Mouse (Mus musculus): Measurements from ENCODE around the gene Plch2. TPM values are rescaled to one million over a fixed set of nuclear protein-coding genes. Genes with fewer than 3 reads are reported as not detected.
A peak's percentile ranks its signal among the peaks of the same experiment; 100 is the strongest.

The Plch2 gene
- polyA plus RNA-seq, 1 experiment from 2014 or later: 0.43 TPM

GRCm38 (mm10) chr4:154963190-154963836, 93.3 kb downstream of the Plch2 start:
- Histone ChIP-seq H3K4me3 (peak overlapping the region; percentile 91), H3K4me1 (replicated peaks) (peaks cover 66% of the 10 kb centered on the region), H3K27me3 (peaks cover 51% of the 10 kb centered on the region), H3K4me2 (peak overlapping the region; percentile 78), H3K36me3 (peaks cover 6% of the 10 kb centered on the region; the same call in 1 of the 2 replicates), H3K9ac (peak overlapping the region; percentile 87; the same call in 1 of the 2 replicates), H3K27ac (no peak overlapping the region), H3K9me3 (replicated peaks) (no peaks in the 10 kb centered on the region)
- ATAC-seq (replicated peaks; ENCODE audit: insufficient number of reproducible peaks, insufficient read depth, low FRiP score, low read depth): no peak
- WGBS: 37% methylated on average over 11 of the region's 11 CpGs

- ATAC-seq (replicated peaks; ENCODE audit: insufficient number of reproducible peaks, insufficient read depth, low FRiP score, low read depth): no peak
- no peak overlapping the region for H3K4me2 ChIP-seq
- peaks cover 57% of the 10 kb centered on the region for H3K27me3 ChIP-seq
- peaks cover 6% of the 10 kb centered on the region; the same call in 1 of the 2 replicates for H3K36me3 ChIP-seq
- H3K4me1 ChIP-seq (replicated peaks): peaks cover 68% of the 10 kb centered on the region
- WGBS: 82% methylated on average over 7 of the region's 7 CpGs
- H3K27ac ChIP-seq: no peak overlapping the region
- H3K9me3 ChIP-seq (replicated peaks): no peaks in the 10 kb centered on the region
- no peak overlapping the region for H3K9ac ChIP-seq
- no peak overlapping the region for H3K4me3 ChIP-seq
Observed at GRCm38 (mm10) chr4:154962683-154963082, 93.9 kb downstream of the Plch2 start.

GRCm38 (mm10) chr4:154961911-154962310, 94.7 kb downstream of the Plch2 start:
- Histone ChIP-seq H3K4me2 (peak overlapping the region; percentile 91), H3K4me1 (replicated peaks) (peaks cover 62% of the 10 kb centered on the region), H3K27me3 (peaks cover 65% of the 10 kb centered on the region), H3K9ac (no peak overlapping the region), H3K4me3 (peak overlapping the region; percentile 49; the same call in 1 of the 2 replicates), H3K9me3 (replicated peaks) (no peaks in the 10 kb centered on the region), H3K36me3 (peaks cover 6% of the 10 kb centered on the region; the same call in 1 of the 2 replicates), H3K27ac (no peak overlapping the region)
- WGBS: 41% methylated on average over 13 of the region's 13 CpGs
- ATAC-seq (replicated peaks; ENCODE audit: insufficient number of reproducible peaks, insufficient read depth, low FRiP score, low read depth): no peak

- no peak for ATAC-seq (replicated peaks; ENCODE audit: insufficient number of reproducible peaks, insufficient read depth, low FRiP score, low read depth)
- H3K27me3 ChIP-seq: peaks cover 70% of the 10 kb centered on the region
- no peaks in the 10 kb centered on the region for H3K9me3 ChIP-seq (replicated peaks)
- peaks cover 56% of the 10 kb centered on the region for H3K4me1 ChIP-seq (replicated peaks)
- peak overlapping the region; percentile 49 for H3K4me3 ChIP-seq
- peak overlapping the region; percentile 48 for H3K9ac ChIP-seq
- H3K36me3 ChIP-seq: peaks cover 1% of the 10 kb centered on the region; the same call in 1 of the 2 replicates
- no peak overlapping the region for H3K27ac ChIP-seq
- WGBS: under 1% methylated on average over 46 of the region's 47 CpGs
- peak overlapping the region; percentile 91 for H3K4me2 ChIP-seq
Observed at GRCm38 (mm10) chr4:154961226-154961738, 95.3 kb downstream of the Plch2 start.

GRCm38 (mm10) chr4:154960690-154961225, 95.8 kb downstream of the Plch2 start, which contains the start of gene Hes5:
Gene Hes5 (plus strand): TSS chr4:154960923.
- Histone ChIP-seq H3K4me1 (replicated peaks) (peaks cover 51% of the 10 kb centered on the region), H3K9me3 (replicated peaks) (no peaks in the 10 kb centered on the region), H3K9ac (peak within 1 kb of the TSS; percentile 48), H3K27me3 (peaks cover 75% of the 10 kb centered on the region), H3K36me3 (no peaks in the 10 kb centered on the region), H3K4me3 (peak within 1 kb of the TSS; percentile 49), H3K27ac (no peak within 1 kb of the TSS), H3K4me2 (peak within 1 kb of the TSS; percentile 91)
- under 1% methylated on average over 65 of the region's 65 CpGs for WGBS
- no peak for ATAC-seq (replicated peaks; ENCODE audit: insufficient number of reproducible peaks, insufficient read depth, low FRiP score, low read depth)

GRCm38 (mm10) chr4:154960021-154960689, 96.4 kb downstream of the Plch2 start:
- H3K4me2 ChIP-seq: peak overlapping the region; percentile 91
- no peak for ATAC-seq (replicated peaks; ENCODE audit: insufficient number of reproducible peaks, insufficient read depth, low FRiP score, low read depth)
- WGBS: 27% methylated on average over 20 of the region's 20 CpGs
- H3K36me3 ChIP-seq: no peaks in the 10 kb centered on the region
- H3K27me3 ChIP-seq: peaks cover 80% of the 10 kb centered on the region
- peak overlapping the region; percentile 48; the same call in 1 of the 2 replicates for H3K9ac ChIP-seq
- peaks cover 45% of the 10 kb centered on the region for H3K4me1 ChIP-seq (replicated peaks)
- peak overlapping the region; percentile 49 for H3K4me3 ChIP-seq
- no peaks in the 10 kb centered on the region for H3K9me3 ChIP-seq (replicated peaks)
- H3K27ac ChIP-seq: no peak overlapping the region

- Histone ChIP-seq H3K27ac (no peak overlapping the region), H3K4me2 (peak overlapping the region; percentile 53; the same call in 1 of the 2 replicates), H3K9ac (no peak overlapping the region), H3K27me3 (peaks cover 95% of the 10 kb centered on the region), H3K4me3 (peak overlapping the region; percentile 26; the same call in 1 of the 2 replicates), H3K9me3 (replicated peaks) (no peaks in the 10 kb centered on the region), H3K4me1 (replicated peaks) (peaks cover 38% of the 10 kb centered on the region), H3K36me3 (no peaks in the 10 kb centered on the region)
- 16% methylated on average over 8 of the region's 8 CpGs for WGBS
- no peak for ATAC-seq (replicated peaks; ENCODE audit: insufficient number of reproducible peaks, insufficient read depth, low FRiP score, low read depth)
Observed at GRCm38 (mm10) chr4:154958621-154959020, 98.0 kb downstream of the Plch2 start.

- WGBS: 3% methylated on average over 15 of the region's 15 CpGs
- H3K9ac ChIP-seq: no peak overlapping the region
- H3K27me3 ChIP-seq: peaks cover 98% of the 10 kb centered on the region
- no peak for ATAC-seq (replicated peaks; ENCODE audit: insufficient number of reproducible peaks, insufficient read depth, low FRiP score, low read depth)
- peak overlapping the region; percentile 26 for H3K4me3 ChIP-seq
- H3K27ac ChIP-seq: no peak overlapping the region
- H3K4me1 ChIP-seq (replicated peaks): peaks cover 34% of the 10 kb centered on the region
- peak overlapping the region; percentile 53 for H3K4me2 ChIP-seq
- H3K36me3 ChIP-seq: no peaks in the 10 kb centered on the region
- H3K9me3 ChIP-seq (replicated peaks): no peaks in the 10 kb centered on the region
Observed at GRCm38 (mm10) chr4:154958171-154958570, 98.4 kb downstream of the Plch2 start.

GRCm38 (mm10) chr4:154957289-154957993, 99.1 kb downstream of the Plch2 start:
- H3K36me3 ChIP-seq: no peaks in the 10 kb centered on the region
- H3K27ac ChIP-seq: no peak overlapping the region
- H3K4me3 ChIP-seq: no peak overlapping the region
- H3K4me1 ChIP-seq (replicated peaks): peaks cover 36% of the 10 kb centered on the region
- H3K4me2 ChIP-seq: no peak overlapping the region
- H3K9me3 ChIP-seq (replicated peaks): no peaks in the 10 kb centered on the region
- no peak for ATAC-seq (replicated peaks; ENCODE audit: insufficient number of reproducible peaks, insufficient read depth, low FRiP score, low read depth)
- no peak overlapping the region for H3K9ac ChIP-seq
- H3K27me3 ChIP-seq: peaks cover 98% of the 10 kb centered on the region
- 47% methylated on average over 13 of the region's 13 CpGs for WGBS

- WGBS: 42% methylated on average over 9 of the region's 9 CpGs
- Histone ChIP-seq H3K9me3 (replicated peaks) (no peaks in the 10 kb centered on the region), H3K27ac (no peak overlapping the region), H3K4me2 (no peak overlapping the region), H3K36me3 (no peaks in the 10 kb centered on the region), H3K9ac (no peak overlapping the region), H3K4me3 (no peak overlapping the region), H3K4me1 (replicated peaks) (peaks cover 32% of the 10 kb centered on the region), H3K27me3 (peaks cover 98% of the 10 kb centered on the region)
- no peak for ATAC-seq (replicated peaks; ENCODE audit: insufficient number of reproducible peaks, insufficient read depth, low FRiP score, low read depth)
Observed at GRCm38 (mm10) chr4:154956604-154957003, 100.0 kb downstream of the Plch2 start.

Data from heart, embryonic 15.5 days (tissue).